Comparison of ENCODE assay signal across 9 mouse cellular contexts in genomic region chr14:6889521-6890012, GRCm38 (mm10). TPM values are rescaled to one million over a fixed set of nuclear protein-coding genes. Genes with fewer than 3 reads are reported as not detected.
DNase-seq lines count a peak whose midpoint lies in the region; ATAC-seq and TF ChIP-seq lines count a peak whose summit lies in the region.
"Not testable (repeated sequence)": the region's sequence is repeated elsewhere in the genome, so short reads cannot be mapped to it uniquely, and the experiment has no call there.
"Had no signal": no experiment of that assay in that cellular context is flagged by ENCODE, and none has a peak within 500 bp of the region (broad histone marks: within the 10 kb centered on the region; RNA-seq: fewer than 3 reads in every experiment).

TSS of gene Gm3667 (minus strand) at chr14:6889962.

- not testable (repeated sequence) for H3K4me1 ChIP-seq in forebrain, embryonic 11.5 days (replicated peaks; ENCODE audit: control insufficient read depth, insufficient read depth, low read length); hindbrain, embryonic 13.5 days (replicated peaks); liver, embryonic 13.5 days (replicated peaks); midbrain, postnatal 0 days (ENCODE audit: insufficient read depth, low read length)

- WGBS in forebrain, embryonic 11.5 days, result 1% methylated on average over 12 of the region's 43 CpGs
- WGBS in hindbrain, embryonic 13.5 days, result 2% methylated on average over 18 of the region's 43 CpGs
- 2% methylated on average over 25 of the region's 43 CpGs for WGBS in liver, embryonic 13.5 days (ENCODE audit: insufficient replicate concordance)
- 0% methylated on average over 3 of the region's 43 CpGs for WGBS in midbrain, postnatal 0 days

- H3K9me3 ChIP-seq in forebrain, embryonic 11.5 days (ENCODE audit: control insufficient read depth, low read length); hindbrain, embryonic 13.5 days; liver, embryonic 13.5 days (replicated peaks); midbrain, postnatal 0 days (ENCODE audit: low read length): not testable (repeated sequence)

- DNase-seq in brain, adult 2 months (ENCODE audit: low read depth, low spot score), result peak; percentile 21
- DNase-seq in forebrain, embryonic 11.5 days (ENCODE audit: low spot score), result peak; percentile 57
- peak; percentile 20 to 36 for DNase-seq in heart, adult 9 months (ENCODE audit: low spot score in 2 of 2)
- DNase-seq in kidney, postnatal 10 days, result peak; percentile 26
- not testable (repeated sequence) for DNase-seq in liver, embryonic 13.5 days; midbrain, postnatal 0 days (ENCODE audit: low spot score)
- peak; percentile 2 for DNase-seq in testis, postnatal 14 days (ENCODE audit: low spot score)

- peak within 1 kb of the TSS; percentile 33 for H3K4me3 ChIP-seq in forebrain, embryonic 11.5 days (ENCODE audit: low read depth, low read length)
- peak within 1 kb of the TSS; percentile 46 for H3K4me3 ChIP-seq in hindbrain, embryonic 13.5 days
- not testable (repeated sequence) for H3K4me3 ChIP-seq in liver, embryonic 13.5 days (replicated peaks)
- peak within 1 kb of the TSS; percentile 38 for H3K4me3 ChIP-seq in midbrain, postnatal 0 days (ENCODE audit: low read depth, low read length)

- peak within 1 kb of the TSS; percentile 47 for H3K4me2 ChIP-seq in forebrain, embryonic 11.5 days (ENCODE audit: low read depth, low read length, severe bottlenecking)
- peak within 1 kb of the TSS; percentile 56 for H3K4me2 ChIP-seq in hindbrain, embryonic 13.5 days
- H3K4me2 ChIP-seq in liver, embryonic 13.5 days, result peak within 1 kb of the TSS; percentile 28
- peak within 1 kb of the TSS; percentile 35 for H3K4me2 ChIP-seq in midbrain, postnatal 0 days (ENCODE audit: low read depth, low read length, poor library complexity, severe bottlenecking)

- H3K9ac ChIP-seq in forebrain, embryonic 11.5 days (ENCODE audit: low read length), result peak within 1 kb of the TSS; percentile 20; the same call in 1 of the 2 replicates
- peak within 1 kb of the TSS; percentile 70 for H3K9ac ChIP-seq in hindbrain, embryonic 13.5 days
- H3K9ac ChIP-seq in liver, embryonic 13.5 days, result not testable (repeated sequence)
- H3K9ac ChIP-seq in midbrain, postnatal 0 days (replicated peaks; ENCODE audit: low read length, poor library complexity, severe bottlenecking), result peak within 1 kb of the TSS; percentile 19; the same call in 1 of the 2 replicates

- not testable (repeated sequence) for H3K27me3 ChIP-seq in forebrain, embryonic 11.5 days (ENCODE audit: control insufficient read depth, insufficient read depth, low read length); hindbrain, embryonic 13.5 days; liver, embryonic 13.5 days; midbrain, postnatal 0 days (ENCODE audit: insufficient read depth, low read length)

- not testable (repeated sequence) for H3K36me3 ChIP-seq in forebrain, embryonic 11.5 days (ENCODE audit: control insufficient read depth, insufficient read depth, low read length); hindbrain, embryonic 13.5 days; liver, embryonic 13.5 days; midbrain, postnatal 0 days (ENCODE audit: insufficient read depth, low read length)

- H3K27ac ChIP-seq in forebrain, embryonic 11.5 days (ENCODE audit: low read depth, low read length); liver, embryonic 13.5 days; midbrain, postnatal 0 days (ENCODE audit: low read depth, low read length): not testable (repeated sequence)
- 0 out of 2 replicates have a peak within 1 kb of the TSS, but pooled peaks have one; percentile 18 for H3K27ac ChIP-seq in hindbrain, embryonic 13.5 days

- not testable (repeated sequence) for TF ChIP-seq CTCF in midbrain, postnatal 0 days (IDR thresholded peaks at IDR 0.05)

- ATAC-seq in forebrain, embryonic 11.5 days (replicated peaks; ENCODE audit: low FRiP score); hindbrain, embryonic 13.5 days (ENCODE audit: low FRiP score); liver, embryonic 13.5 days (ENCODE audit: low read depth); midbrain, postnatal 0 days (ENCODE audit: low FRiP score): not testable (repeated sequence)

RNA-seq across cellular contexts. Expression of gene Gm3667, which starts in this region (rescaled TPM):
- polyA plus RNA-seq in forebrain, embryonic 11.5 days (2014; fragmentation: Nextera tagmentation; extraction: Ambion mirVana), result 1.3 and 1.4 TPM in 2 replicates
- 7.3 and 9.3 TPM in 2 replicates for polyA plus RNA-seq in hindbrain, embryonic 13.5 days (2015; fragmentation: Nextera tagmentation; extraction: Ambion mirVana)
- 0.08 TPM in 1 of 2 replicates, not detected in the other for polyA plus RNA-seq in liver, embryonic 13.5 days (2015; fragmentation: Nextera tagmentation; extraction: Ambion mirVana)
- 6.8 and 15.1 TPM in 2 replicates for total RNA-seq in midbrain, postnatal 0 days (2014; rRNA removed)
- 15.4 and 16.2 TPM in 2 replicates for polyA plus RNA-seq in midbrain, postnatal 0 days (2015; fragmentation: Nextera tagmentation; extraction: Ambion mirVana)
- total RNA-seq: neutrophil, adult 5-6 weeks had no signal
